Mouse (Mus musculus) urinary bladder, postnatal 25 days (tissue): Measurements from ENCODE around the gene Car5a.

Source experiments
- DNase-seq: peaks from one replicate; pipeline ENCODE4 v3.0.0; 2022; ENCODE audit warnings: low spot score

Car5a gene

GRCm38 (mm10) chr8:121905864-121906263, 38.8 kb downstream of the Car5a start:
- no peak for DNase-seq

- DNase-seq, result no peak
Observed at GRCm38 (mm10) chr8:121905420-121905819, 39.3 kb downstream of the Car5a start.

GRCm38 (mm10) chr8:121904999-121905398, 39.7 kb downstream of the Car5a start:
- DNase-seq, result no peak

- no peak for DNase-seq
Observed at GRCm38 (mm10) chr8:121903977-121904376, 40.7 kb downstream of the Car5a start.

GRCm38 (mm10) chr8:121901498-121902236, 43.0 kb downstream of the Car5a start:
- DNase-seq, result peak; percentile 25

- no peak for DNase-seq
Observed at GRCm38 (mm10) chr8:121899180-121900044, 45.3 kb downstream of the Car5a start.

GRCm38 (mm10) chr8:121898401-121898931, 46.2 kb downstream of the Car5a start:
- DNase-seq, result peak; percentile 67

- DNase-seq, result peak; percentile 23
Observed at GRCm38 (mm10) chr8:121897871-121898381, 46.8 kb downstream of the Car5a start.

- DNase-seq, result no peak
Observed at GRCm38 (mm10) chr8:121897205-121897604, 47.5 kb downstream of the Car5a start.

GRCm38 (mm10) chr8:121896476-121897145, 48.1 kb downstream of the Car5a start:
- no peak for DNase-seq

GRCm38 (mm10) chr8:121895910-121896309, 48.8 kb downstream of the Car5a start:
- no peak for DNase-seq

GRCm38 (mm10) chr8:121892875-121893274, 51.8 kb downstream of the Car5a start:
- no peak for DNase-seq

GRCm38 (mm10) chr8:121889810-121890785, 54.6 kb downstream of the Car5a start:
- DNase-seq, result no peak

- DNase-seq, result no peak
Observed at GRCm38 (mm10) chr8:121889317-121889716, 55.4 kb downstream of the Car5a start.

- no peak for DNase-seq
Observed at GRCm38 (mm10) chr8:121887547-121887946, 57.2 kb downstream of the Car5a start.

- DNase-seq, result no peak
Observed at GRCm38 (mm10) chr8:121885433-121885832, 59.3 kb downstream of the Car5a start.

GRCm38 (mm10) chr8:121885001-121885400, 59.7 kb downstream of the Car5a start:
- DNase-seq, result no peak

GRCm38 (mm10) chr8:121884181-121884580, 60.5 kb downstream of the Car5a start:
- no peak for DNase-seq

GRCm38 (mm10) chr8:121881921-121882320, 62.8 kb downstream of the Car5a start:
- no peak for DNase-seq

- no peak for DNase-seq
Observed at GRCm38 (mm10) chr8:121880818-121881217, 63.9 kb downstream of the Car5a start.

GRCm38 (mm10) chr8:121879712-121880111, 65.0 kb downstream of the Car5a start:
- no peak for DNase-seq
